Mouse (Mus musculus) frontal cortex, postnatal 36 days (tissue): Measurements from ENCODE around the gene Scn3a.

Source experiments
- DNase-seq, 2 experiments: peaks; one replicate each; pipeline ENCODE4 v3.0.0; 2022; ENCODE audit warnings: low spot score in 2 of 2

The Scn3a gene

GRCm38 (mm10) chr2:65413746-65414145 lies 153.7 kb downstream of the Scn3a start:
- peak in 1 of 2 experiments; percentile 57 for DNase-seq
